Mouse (Mus musculus) erythroblast, embryonic 14.5 days (primary cell): ENCODE data around the gene Gal. TPM values are rescaled to one million over a fixed set of nuclear protein-coding genes. Genes with fewer than 3 reads are reported as not detected.

Experiments
- H3K27me3 ChIP-seq: 2 replicates; pipeline ENCODE4 v1.6.1; 2012; ENCODE audit warnings: inconsistent platforms; ENCODE audit not compliant: control insufficient read depth
- H3K36me3 ChIP-seq: 2 replicates; pipeline ENCODE4 v1.6.1; 2012; ENCODE audit warnings: mild to moderate bottlenecking, inconsistent platforms; ENCODE audit not compliant: control insufficient read depth
- H3K4me1 ChIP-seq: 2 replicates; pipeline ENCODE4 v1.6.1; 2012; ENCODE audit warnings: inconsistent platforms; ENCODE audit not compliant: control insufficient read depth
- H3K4me3 ChIP-seq: replicated peaks from 2 replicates; pipeline ENCODE3; 2012; ENCODE audit warnings: moderate library complexity, mild to moderate bottlenecking, inconsistent platforms
- H3K9me3 ChIP-seq: 2 replicates; pipeline ENCODE4 v1.6.1; 2012; ENCODE audit warnings: low read length, inconsistent platforms, mixed read lengths; ENCODE audit not compliant: control insufficient read depth
- GATA1 ChIP-seq: IDR thresholded peaks from 2 replicates; pipeline ENCODE4 v1.6.1; 2012; ENCODE audit warnings: low read length, inconsistent platforms, mixed read lengths
- TAL1 ChIP-seq: IDR thresholded peaks from 3 replicates; pipeline ENCODE4 v1.6.1; 2012; ENCODE audit warnings: low read length, inconsistent platforms, mixed read lengths
- polyA plus RNA-seq: library from polyadenylated mRNA; stranded (reverse); fragments of >175 nt; gene quantifications from 2 replicates; pipeline ENCODE4 v1.2.3, GENCODE M21; 2012

Gene Gal
- polyA plus RNA-seq, 1 experiment: not detected

GRCm38 (mm10) chr19:3440667-3441066 is 26.3 kb upstream of the Gal start:
- TF ChIP-seq TAL1 (no peak), GATA1 (no peak)
- no peaks in the 10 kb centered on the region for H3K27me3 ChIP-seq
- peaks cover 2% of the 10 kb centered on the region; the same call in 1 of the 2 replicates for H3K4me1 ChIP-seq

GRCm38 (mm10) chr19:3437980-3438379 is 23.6 kb upstream of the Gal start:
- no peaks in the 10 kb centered on the region for H3K27me3 ChIP-seq
- no peaks in the 10 kb centered on the region for H3K9me3 ChIP-seq
- no peaks in the 10 kb centered on the region for H3K36me3 ChIP-seq
- TF ChIP-seq GATA1 (no peak), TAL1 (no peak)
- H3K4me3 ChIP-seq: no peak overlapping the region
- H3K4me1 ChIP-seq: peaks cover 2% of the 10 kb centered on the region

More at GRCm38 (mm10) chr19:3440667-3441066, 26.3 kb upstream of the Gal start:
- no peaks in the 10 kb centered on the region for H3K9me3 ChIP-seq
- no peaks in the 10 kb centered on the region for H3K36me3 ChIP-seq
- no peak overlapping the region for H3K4me3 ChIP-seq

GRCm38 (mm10) chr19:3436840-3437239 is 22.5 kb upstream of the Gal start:
- Histone ChIP-seq H3K36me3 (no peaks in the 10 kb centered on the region), H3K27me3 (no peaks in the 10 kb centered on the region), H3K4me3 (no peak overlapping the region), H3K9me3 (no peaks in the 10 kb centered on the region), H3K4me1 (peaks cover 2% of the 10 kb centered on the region)
- TF ChIP-seq GATA1 (no peak), TAL1 (no peak)

GRCm38 (mm10) chr19:3435824-3436223 is 21.5 kb upstream of the Gal start:
- no peaks in the 10 kb centered on the region for H3K9me3 ChIP-seq
- no peaks in the 10 kb centered on the region; the same call in 1 of the 2 replicates for H3K4me1 ChIP-seq
- no peak for TF ChIP-seq TAL1
- no peak for TF ChIP-seq GATA1
- no peaks in the 10 kb centered on the region for H3K36me3 ChIP-seq
- no peak overlapping the region for H3K4me3 ChIP-seq
- no peaks in the 10 kb centered on the region for H3K27me3 ChIP-seq

GRCm38 (mm10) chr19:3434641-3435040 is 20.3 kb upstream of the Gal start:
- no peaks in the 10 kb centered on the region for H3K9me3 ChIP-seq
- H3K27me3 ChIP-seq: no peaks in the 10 kb centered on the region
- TF ChIP-seq GATA1 (no peak), TAL1 (no peak)
- no peak overlapping the region for H3K4me3 ChIP-seq
- H3K4me1 ChIP-seq: no peaks in the 10 kb centered on the region; the same call in 1 of the 2 replicates
- H3K36me3 ChIP-seq: no peaks in the 10 kb centered on the region

GRCm38 (mm10) chr19:3434124-3434523 is 19.8 kb upstream of the Gal start:
- no peaks in the 10 kb centered on the region for H3K9me3 ChIP-seq
- TF ChIP-seq TAL1 (no peak), GATA1 (no peak)
- H3K36me3 ChIP-seq: no peaks in the 10 kb centered on the region
- no peaks in the 10 kb centered on the region; the same call in 1 of the 2 replicates for H3K4me1 ChIP-seq
- no peaks in the 10 kb centered on the region for H3K27me3 ChIP-seq
- H3K4me3 ChIP-seq: no peak overlapping the region

- Histone ChIP-seq H3K4me1 (no peaks in the 10 kb centered on the region; the same call in 1 of the 2 replicates), H3K4me3 (no peak overlapping the region), H3K27me3 (no peaks in the 10 kb centered on the region), H3K36me3 (no peaks in the 10 kb centered on the region), H3K9me3 (no peaks in the 10 kb centered on the region)
- TF ChIP-seq TAL1 (no peak), GATA1 (no peak)
Measured at GRCm38 (mm10) chr19:3431969-3432368, 17.6 kb upstream of the Gal start.

- Histone ChIP-seq H3K36me3 (no peaks in the 10 kb centered on the region), H3K4me3 (no peak overlapping the region), H3K27me3 (no peaks in the 10 kb centered on the region), H3K4me1 (no peaks in the 10 kb centered on the region; the same call in 1 of the 2 replicates), H3K9me3 (no peaks in the 10 kb centered on the region)
- TF ChIP-seq TAL1 (no peak), GATA1 (no peak)
Measured at GRCm38 (mm10) chr19:3431066-3431465, 16.7 kb upstream of the Gal start.

GRCm38 (mm10) chr19:3429156-3429816 is 14.9 kb upstream of the Gal start:
- TF ChIP-seq GATA1 (no peak), TAL1 (no peak)
- H3K9me3 ChIP-seq: no peaks in the 10 kb centered on the region
- no peaks in the 10 kb centered on the region for H3K27me3 ChIP-seq
- no peak overlapping the region for H3K4me3 ChIP-seq
- no peaks in the 10 kb centered on the region for H3K4me1 ChIP-seq
- H3K36me3 ChIP-seq: no peaks in the 10 kb centered on the region
